Mouse (Mus musculus) left cerebral cortex, adult 11 months (tissue): ENCODE results near the gene Ppa1.

Source experiments
- DNase-seq: peaks from one replicate; pipeline ENCODE4 v3.0.0; 2022; ENCODE audit warnings: low spot score

Gene Ppa1

DNA sequence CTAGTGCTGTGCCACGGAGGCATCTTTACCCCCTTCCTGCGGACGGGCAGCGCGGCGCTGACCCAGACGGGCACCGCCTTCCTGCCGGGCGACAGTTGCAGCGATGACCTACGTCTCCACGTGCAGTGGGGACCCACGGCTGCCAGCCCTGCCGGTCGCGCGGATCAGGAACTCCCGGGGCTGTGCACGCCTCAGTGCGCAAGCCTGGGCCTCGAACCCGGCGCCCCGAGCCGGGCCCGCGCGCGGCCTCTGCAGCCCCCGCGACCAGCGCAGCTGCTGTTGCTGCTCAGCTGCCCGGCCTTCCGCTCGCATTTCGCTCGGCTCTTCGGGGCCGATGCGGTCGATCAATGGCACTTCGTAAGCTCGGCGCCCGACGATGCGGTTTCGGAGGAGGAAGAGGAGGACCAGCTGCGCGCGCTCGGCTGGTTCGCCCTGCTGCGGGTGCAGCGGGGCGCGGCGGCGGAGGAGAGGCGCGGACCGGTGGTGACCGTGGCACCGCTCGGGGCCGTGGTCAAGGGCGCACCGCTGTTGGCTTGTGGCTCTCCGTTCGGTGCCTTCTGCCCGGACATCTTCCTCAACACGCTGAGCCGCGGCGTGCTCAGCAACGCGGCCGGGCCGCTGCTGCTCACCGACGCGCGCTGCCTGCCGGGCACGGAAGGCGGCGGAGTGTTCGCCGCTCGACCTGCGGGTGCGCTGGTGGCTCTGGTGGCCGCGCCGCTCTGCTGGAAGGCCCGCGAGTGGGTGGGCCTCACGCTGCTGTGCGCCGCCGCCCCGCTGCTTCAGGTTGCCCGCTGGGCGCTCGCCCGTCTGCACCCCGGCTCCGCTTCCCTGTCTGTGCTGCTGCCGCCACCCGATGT lies 47.6 kb downstream of the Ppa1 start:
- no peak for DNase-seq

DNA sequence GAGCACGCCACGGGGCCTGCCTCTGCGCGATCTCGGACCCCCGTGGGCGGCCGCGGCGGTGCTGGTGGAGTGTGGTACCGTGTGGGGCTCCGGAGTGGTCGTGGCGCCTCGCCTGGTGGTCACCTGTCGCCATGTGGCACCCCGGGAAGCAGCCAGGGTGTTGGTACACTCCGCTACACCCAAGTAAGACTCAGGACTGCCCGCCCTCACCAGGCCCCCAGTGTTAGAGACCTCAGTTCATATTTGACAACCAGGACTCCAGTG lies 48.1 kb downstream of the Ppa1 start:
- DNase-seq: no peak

DNA sequence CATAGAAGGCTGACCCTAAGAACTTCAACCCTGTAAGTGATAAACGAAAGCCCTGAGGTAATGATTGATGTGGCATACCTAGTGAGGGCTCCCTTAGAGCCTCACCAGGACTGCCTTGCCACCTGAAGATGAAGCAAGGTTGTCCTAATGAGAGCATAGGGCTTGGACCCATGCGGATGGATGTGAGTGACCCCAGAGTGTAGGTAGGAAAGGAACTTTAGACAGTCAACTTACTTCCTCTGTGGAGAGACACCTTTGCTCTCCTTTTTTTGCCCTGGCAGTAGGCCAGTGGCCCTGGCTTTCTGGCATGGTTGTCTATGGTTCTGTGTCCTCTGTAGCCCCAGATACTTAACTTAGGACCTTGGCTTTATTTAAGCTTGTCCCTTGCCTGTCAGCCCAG lies 48.7 kb downstream of the Ppa1 start:
- no peak for DNase-seq

DNA sequence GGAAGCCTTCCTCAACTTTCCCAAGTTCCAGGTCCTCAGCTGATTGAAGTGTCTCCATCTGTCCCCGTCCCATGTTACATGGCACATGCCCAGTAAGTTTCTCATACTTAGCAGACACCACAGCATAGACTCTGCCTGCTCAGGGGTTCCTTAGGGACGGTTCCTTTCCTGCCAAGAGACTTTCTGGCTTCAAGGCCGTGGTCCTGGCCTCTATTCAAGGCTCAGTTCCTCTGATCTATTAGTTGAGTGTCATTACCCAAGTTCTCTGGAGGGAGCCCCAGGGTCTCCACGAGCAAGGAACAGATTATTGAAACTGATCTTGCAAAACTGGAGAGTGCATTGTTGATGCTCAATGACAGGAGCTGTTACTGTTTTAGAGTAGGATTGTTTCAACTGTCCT lies 56.3 kb downstream of the Ppa1 start:
- DNase-seq: no peak

DNA sequence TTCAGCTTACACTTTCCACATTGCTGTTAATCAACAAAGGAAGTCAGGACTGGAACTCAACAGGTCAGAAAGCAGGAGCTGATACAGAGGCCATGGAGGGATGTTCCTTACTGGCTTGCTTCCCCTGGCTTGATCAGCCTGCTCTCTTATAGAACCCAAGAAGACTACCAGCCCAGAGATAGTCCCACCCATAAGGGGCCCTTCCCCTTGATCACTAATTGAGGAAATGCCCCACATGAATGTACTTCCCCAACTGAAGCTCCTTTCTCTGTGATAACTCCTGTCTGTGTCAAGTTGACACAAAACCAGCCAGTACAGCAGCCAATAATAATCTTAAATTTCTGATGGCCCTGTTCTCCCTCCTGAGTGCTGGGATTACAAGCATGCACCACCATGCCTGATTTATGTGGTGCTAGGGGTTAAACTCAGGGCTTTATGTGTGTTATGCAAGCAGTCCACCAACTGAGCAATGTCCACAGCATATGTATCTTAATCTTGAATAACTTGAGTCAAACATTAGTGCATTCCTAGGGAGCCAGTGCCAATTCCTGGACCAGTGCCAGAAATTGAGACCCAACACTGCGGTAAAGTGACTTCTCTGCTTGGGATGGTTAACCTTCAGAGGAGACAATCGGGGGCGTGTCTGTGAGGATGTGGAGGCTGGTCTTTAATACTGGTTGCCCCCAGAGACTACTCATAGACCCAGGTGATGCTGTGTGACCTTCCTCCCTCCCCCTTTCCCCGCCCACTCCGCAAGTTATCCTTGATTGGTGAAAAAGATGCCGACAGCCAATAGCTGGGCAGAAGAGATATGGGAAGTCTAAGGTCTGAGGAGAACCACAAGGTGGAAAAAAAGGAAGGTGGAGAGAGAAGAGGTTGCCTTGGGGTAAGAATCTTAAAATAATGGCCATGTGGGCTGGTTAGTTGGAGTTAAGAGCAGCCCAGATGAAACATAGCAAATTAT lies 58.3 kb downstream of the Ppa1 start:
- no peak for DNase-seq

DNA sequence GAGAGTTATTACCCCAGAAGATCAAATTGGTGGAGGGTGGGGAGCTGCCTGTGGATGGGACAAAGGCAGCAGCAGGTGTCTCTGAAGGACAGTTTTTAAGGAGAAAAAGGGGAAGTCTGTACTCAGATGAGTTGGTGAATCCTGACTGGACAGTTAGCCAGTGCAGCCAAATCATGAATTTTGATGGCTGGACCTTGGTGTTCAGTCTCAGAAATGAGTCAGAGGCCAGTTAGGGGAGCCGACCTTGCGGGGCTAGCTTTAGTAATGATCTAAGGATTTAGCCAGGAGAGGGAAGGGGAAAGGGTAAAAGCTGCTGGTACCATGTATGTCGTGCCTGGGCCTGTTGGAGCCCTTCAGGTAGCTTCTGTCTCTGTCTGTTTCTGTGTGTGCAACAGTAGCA lies 65.2 kb downstream of the Ppa1 start:
- no peak for DNase-seq

DNA sequence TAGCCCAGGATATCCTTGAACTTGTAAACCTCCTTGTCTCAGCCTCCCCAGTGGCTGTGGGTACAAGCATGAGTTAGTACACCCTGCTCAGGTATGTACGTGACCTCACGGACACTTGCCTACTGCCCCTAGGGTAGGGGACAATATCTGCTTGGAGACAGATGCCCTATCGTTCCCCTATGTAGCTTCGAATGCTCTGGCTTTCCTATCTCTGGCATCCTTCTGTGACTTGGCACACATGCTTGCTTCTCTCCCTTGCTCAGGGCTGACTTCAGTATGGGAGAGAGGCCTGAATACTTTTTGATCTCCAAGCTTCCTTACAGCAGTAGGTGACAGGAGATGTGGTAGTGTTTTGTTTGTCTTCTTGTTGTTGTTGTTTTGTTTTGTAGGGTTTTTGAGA lies 65.8 kb downstream of the Ppa1 start:
- no peak for DNase-seq

DNA sequence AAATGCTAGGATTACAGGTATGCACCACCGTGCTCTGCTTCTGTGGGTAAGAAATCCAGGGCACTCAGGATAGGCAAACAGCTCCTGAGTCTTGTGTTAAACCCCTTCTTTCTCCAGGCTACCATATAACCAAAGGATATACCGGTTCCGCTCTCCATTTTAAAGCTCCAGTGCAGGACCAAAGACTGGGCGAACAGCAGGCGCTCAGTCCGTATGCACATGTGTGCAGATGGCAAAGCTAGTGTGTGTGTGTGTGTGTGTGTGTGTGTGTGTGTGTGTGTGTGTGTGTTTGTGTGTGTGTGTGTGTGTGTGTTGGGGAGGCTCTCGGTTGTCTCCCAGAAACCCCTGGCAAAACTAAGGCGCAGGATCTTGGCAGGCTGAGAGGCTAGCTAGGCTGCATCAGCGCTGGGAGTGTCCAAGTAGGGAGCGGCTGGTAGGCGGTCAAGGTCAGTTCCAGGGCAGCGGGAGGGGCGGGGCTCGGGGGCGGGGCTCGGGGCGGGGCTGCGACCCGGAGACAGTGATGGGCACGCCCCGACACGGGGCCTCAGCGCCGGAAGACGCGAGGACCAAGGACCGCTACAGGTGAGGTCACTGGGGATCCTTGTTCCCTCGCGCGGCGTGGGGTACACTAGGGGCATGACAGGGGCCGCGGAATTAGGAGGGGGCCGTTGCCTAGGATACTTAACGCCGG lies 66.6 kb downstream of the Ppa1 start, which contains the start of gene Aifm2:
Gene Aifm2, plus strand, starts transcription at position 493 of the 691 bp plus-strand sequence.
- DNase-seq: no peak

DNA sequence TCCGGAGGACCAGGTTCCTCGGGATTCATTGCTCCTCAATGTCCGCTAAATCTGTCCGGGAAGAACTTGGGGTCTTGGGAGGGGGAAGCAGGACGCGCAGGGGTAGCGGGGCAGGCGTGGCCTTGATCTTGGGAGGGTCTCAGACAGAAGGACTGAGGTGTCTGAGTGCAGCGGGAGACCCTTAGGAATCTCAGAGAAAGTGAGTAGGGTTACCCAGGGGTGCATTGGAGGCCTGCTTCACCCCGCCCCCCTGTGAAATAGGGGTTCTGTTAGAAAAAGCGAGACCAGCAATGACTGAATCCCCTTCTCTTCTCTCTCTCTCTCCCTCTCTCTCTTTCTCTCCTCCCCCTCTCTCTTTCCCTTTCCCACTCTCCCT lies 67.1 kb downstream of the Ppa1 start:
- DNase-seq: no peak

DNA sequence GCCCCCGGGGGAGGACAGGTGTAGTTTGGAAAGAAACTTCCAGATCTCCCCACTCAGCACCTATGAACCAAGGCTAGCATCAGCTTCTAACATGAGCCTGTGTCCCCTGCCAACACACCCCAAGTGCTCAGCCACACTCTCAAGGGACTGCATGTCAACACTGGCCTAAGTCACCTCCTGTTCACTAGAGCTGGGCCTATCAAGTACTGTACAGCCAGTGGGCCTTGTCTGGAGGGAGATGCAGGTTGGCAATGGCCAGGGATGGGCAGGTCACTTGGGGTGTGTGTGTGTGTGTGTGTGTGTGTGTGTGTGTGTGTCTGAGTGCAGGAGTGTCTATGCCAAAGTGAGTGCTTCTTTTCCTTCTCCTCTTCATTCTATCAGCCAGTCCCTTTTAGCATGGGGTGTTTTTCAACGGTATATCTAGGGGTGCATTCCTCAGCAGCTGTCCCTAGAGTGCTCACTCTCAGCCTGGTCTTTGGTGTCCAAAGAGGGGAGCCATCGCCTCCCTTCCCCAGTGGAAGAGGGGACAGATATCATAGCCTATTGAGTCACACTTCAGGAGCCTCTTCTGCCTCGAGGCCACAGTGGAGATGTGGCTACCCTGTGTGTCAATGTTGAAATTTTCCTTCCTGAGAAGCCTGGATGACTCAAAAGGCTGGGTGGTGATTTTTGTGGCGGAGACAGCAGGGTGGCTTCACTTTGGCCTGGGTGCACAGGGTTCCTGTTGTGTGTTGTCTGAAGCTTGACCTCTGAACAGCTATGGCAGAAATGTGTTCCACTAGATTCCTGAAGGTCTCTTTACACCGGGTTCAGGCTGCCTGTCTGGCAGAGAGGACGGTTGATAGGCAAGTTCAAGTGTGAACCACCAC lies 67.9 kb downstream of the Ppa1 start:
- no peak for DNase-seq

DNA sequence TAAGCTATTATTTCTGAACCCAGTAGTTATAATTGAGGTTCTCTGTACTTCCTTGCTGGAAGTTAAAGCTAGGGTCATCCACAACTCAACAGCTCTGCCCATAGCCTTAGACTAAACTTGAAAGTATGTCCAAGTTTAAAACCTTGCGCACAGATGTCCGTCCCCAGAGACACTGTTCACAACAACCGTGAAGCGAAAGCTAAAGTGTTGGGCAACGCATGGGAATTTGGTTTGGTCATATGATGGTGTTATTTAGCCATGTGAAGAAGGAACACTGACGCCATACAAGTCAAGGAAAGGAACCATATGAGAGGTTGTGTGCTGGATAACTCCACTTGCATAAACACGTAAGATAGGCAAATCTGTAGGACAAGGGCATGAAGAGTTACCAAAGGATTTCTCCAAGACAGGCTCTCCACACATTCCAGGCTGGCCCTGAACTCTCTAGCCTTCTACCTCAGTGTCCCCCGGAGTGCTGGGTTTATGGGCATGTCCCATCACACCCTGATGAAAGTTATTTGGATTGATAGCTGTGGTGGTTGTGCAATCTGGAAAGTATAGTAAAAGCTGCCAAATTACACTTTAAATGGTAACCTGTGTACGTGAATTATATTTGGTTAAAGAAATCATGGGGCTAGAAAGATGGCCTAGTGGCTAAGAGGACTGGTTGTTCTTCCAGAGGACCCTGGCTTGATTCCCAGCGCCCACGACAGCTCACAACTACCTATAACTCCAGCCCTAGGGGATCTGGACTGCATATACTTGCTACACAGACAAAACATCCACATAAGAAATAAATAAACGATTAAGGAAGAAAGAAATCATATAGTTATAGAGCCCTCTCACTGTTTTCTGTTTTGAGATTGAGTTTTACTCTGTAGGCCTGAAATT lies 69.3 kb downstream of the Ppa1 start:
- no peak for DNase-seq

DNA sequence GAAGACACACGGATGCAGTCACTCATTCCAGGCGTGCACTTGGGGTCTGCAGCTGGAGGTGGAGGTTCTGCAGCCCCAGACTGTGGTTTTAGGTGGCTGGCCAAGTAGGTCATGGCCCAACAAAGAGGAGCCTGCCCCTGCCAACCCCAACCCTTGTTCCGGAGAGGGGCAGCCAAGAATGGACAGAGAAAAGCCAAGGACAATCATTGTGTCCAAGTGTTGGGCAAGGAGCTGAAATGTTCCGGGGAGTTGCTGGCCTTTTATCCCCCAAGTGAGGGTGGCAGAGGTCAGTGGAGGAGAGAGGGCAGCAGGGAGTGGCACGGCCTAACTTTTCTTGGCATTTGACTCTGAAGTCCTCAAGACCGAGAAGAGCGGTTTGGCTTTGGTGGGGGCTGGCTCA lies 72.0 kb downstream of the Ppa1 start:
- no peak for DNase-seq

DNA sequence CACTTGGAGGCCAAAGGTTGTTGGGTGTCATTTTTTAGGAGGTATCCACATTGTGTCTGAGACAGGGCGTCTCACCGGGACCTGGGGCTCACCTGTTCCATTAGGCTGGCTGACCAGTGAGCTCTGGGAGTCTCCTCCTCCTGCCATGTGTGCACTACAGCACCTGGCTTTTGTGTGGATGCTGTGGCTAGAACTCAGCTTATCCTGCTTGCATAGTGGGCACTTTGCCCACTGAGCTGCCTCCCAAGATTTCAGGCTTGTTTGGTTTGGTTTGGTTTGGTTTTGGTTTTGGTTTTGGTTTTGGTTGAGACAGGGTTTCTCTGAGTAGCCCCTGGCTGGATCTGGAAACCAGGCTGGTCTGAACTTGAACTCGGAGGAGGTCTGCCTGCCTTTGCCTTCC lies 73.9 kb downstream of the Ppa1 start:
- no peak for DNase-seq

DNA sequence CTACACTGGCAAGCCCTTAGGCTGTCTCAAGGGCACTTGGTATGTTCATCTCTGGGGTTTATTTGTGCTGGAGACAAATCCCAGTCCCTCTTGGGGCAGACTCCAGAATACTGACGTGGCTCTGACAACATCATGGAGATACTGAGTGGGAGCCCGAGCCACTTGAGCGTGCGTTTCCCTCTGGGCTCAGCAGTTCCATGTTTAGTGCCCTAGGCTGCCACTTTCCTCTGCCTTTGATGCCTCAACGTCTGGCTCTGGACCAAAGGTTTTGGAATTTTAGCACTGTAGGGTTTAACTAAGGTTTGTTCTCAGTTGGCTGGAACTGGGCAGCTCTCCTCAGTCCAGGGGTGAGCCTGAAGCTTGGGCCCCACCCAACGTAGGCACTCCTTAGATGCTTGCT lies 74.9 kb downstream of the Ppa1 start:
- DNase-seq: no peak
